Mouse (Mus musculus) kidney, adult 2 months (tissue): Measurements from ENCODE around the gene Adamts3. TPM values are rescaled to one million over a fixed set of nuclear protein-coding genes. Genes with fewer than 3 reads are reported as not detected.
A peak's percentile ranks its signal among the peaks of the same experiment; 100 is the strongest.

Experiments used
- DNase-seq: peaks from one replicate; pipeline ENCODE4 v3.0.0; 2021
- H3K27ac ChIP-seq: fragments of 200-500 bp; 2 replicates; pipeline ENCODE4 v1.5.1; 2012; ENCODE audit warnings: low read depth, low read length, control low read depth, inconsistent platforms; ENCODE audit not compliant: insufficient read depth
- H3K27me3 ChIP-seq: fragments of 200-500 bp; replicated peaks from 2 replicates; pipeline ENCODE4 v1.6.1; 2012; ENCODE audit warnings: mild to moderate bottlenecking, moderate library complexity, low read length, inconsistent platforms; ENCODE audit not compliant: control insufficient read depth, insufficient read depth
- H3K36me3 ChIP-seq: fragments of 200-500 bp; 2 replicates; pipeline ENCODE4 v1.6.1; 2012; ENCODE audit warnings: mild to moderate bottlenecking, moderate library complexity, low read length, inconsistent platforms; ENCODE audit not compliant: control insufficient read depth, insufficient read depth
- H3K4me1 ChIP-seq: fragments of 200-500 bp; 2 replicates; pipeline ENCODE4 v1.6.1; 2011; ENCODE audit warnings: low read length; ENCODE audit not compliant: control insufficient read depth, insufficient read depth
- H3K4me3 ChIP-seq: fragments of 200-500 bp; 2 replicates; pipeline ENCODE4 v1.5.1; 2011; ENCODE audit warnings: mild to moderate bottlenecking, low read depth, low read length, control low read depth; ENCODE audit not compliant: insufficient read depth
- CTCF ChIP-seq: fragments of 200-500 bp; conservative IDR thresholded peaks from 2 replicates; pipeline ENCODE4 v1.5.1; 2011; ENCODE audit warnings: low read depth, mild to moderate bottlenecking, control low read depth, low read length, moderate library complexity, mixed read lengths; ENCODE audit not compliant: insufficient read depth, insufficient read length
- POLR2A ChIP-seq: fragments of 200-500 bp; IDR thresholded peaks from one replicate; pipeline ENCODE4 v1.6.1; 2011; ENCODE audit warnings: low read depth, low read length, control low read depth
- WGBS: fragments of 180-500 bp; shearing (Covaris S2); methylation state at CpG from one replicate; pipeline ENCODE4 v1.1.7; 2018; 5-methylcytosine and 5-hydroxymethylcytosine counted together
- polyA plus RNA-seq: library from polyadenylated mRNA; depleted of rRNA; stranded (reverse); fragments of >200 nt; gene quantifications from 2 replicates; pipeline ENCODE4 v1.2.3, GENCODE M21; 2012

Adamts3 gene
- polyA plus RNA-seq, 1 experiment = 0.39 TPM

DNA sequence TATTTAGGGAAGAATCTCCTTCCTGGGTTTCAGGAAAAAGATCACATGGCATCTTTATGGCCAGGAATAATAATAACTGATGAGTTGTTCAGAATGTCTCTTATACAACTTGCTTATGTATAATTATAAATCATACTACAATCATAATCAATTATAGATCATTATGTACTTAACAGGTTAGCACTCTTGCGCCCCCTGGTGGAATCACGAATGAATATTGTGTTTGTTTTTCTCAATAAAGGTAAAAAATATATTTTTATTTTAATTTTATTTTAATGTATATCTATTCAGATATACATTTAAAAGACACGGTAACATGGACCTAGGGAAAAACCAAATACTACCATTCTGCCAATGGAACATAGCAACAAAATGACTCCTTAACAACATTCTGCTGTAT is 63.6 kb downstream of the Adamts3 start:
- Histone ChIP-seq H3K4me3 (no peak overlapping the region), H3K27ac (no peak overlapping the region), H3K27me3 (no peaks in the 10 kb centered on the region), H3K36me3 (no peaks in the 10 kb centered on the region), H3K4me1 (no peaks in the 10 kb centered on the region)
- WGBS = 23% methylated on average over 3 of the region's 3 CpGs
- TF ChIP-seq POLR2A (no peak), CTCF (no peak)
- peak; percentile 13 for DNase-seq

- TF ChIP-seq POLR2A (no peak), CTCF (no peak)
- 75% methylated on average over 6 of the region's 6 CpGs for WGBS
- Histone ChIP-seq H3K36me3 (no peaks in the 10 kb centered on the region), H3K27me3 (no peaks in the 10 kb centered on the region), H3K4me3 (no peak overlapping the region), H3K27ac (no peak overlapping the region), H3K4me1 (no peaks in the 10 kb centered on the region)
- DNase-seq = no peak
Measured at GRCm38 (mm10) chr5:89816610-89817009, 66.5 kb downstream of the Adamts3 start.

- Histone ChIP-seq H3K4me1 (no peaks in the 10 kb centered on the region), H3K27me3 (no peaks in the 10 kb centered on the region), H3K36me3 (no peaks in the 10 kb centered on the region), H3K27ac (no peak overlapping the region), H3K4me3 (no peak overlapping the region)
- WGBS = 92% methylated on average over 3 of the region's 3 CpGs
- no peak for DNase-seq
- no peak for TF ChIP-seq POLR2A
- TF ChIP-seq CTCF = no peak
Measured at GRCm38 (mm10) chr5:89814552-89814951, 68.6 kb downstream of the Adamts3 start.

- WGBS = 83% methylated on average over 5 of the region's 5 CpGs
- TF ChIP-seq POLR2A = no peak
- no peak for TF ChIP-seq CTCF
- Histone ChIP-seq H3K36me3 (no peaks in the 10 kb centered on the region), H3K27ac (no peak overlapping the region), H3K27me3 (no peaks in the 10 kb centered on the region), H3K4me3 (no peak overlapping the region), H3K4me1 (no peaks in the 10 kb centered on the region)
- no peak for DNase-seq
Measured at GRCm38 (mm10) chr5:89800181-89800816, 82.8 kb downstream of the Adamts3 start.

- Histone ChIP-seq H3K36me3 (no peaks in the 10 kb centered on the region), H3K4me3 (no peak overlapping the region), H3K27me3 (no peaks in the 10 kb centered on the region), H3K4me1 (no peaks in the 10 kb centered on the region), H3K27ac (no peak overlapping the region)
- WGBS = 88% methylated on average over 3 of the region's 3 CpGs
- DNase-seq = no peak
- TF ChIP-seq CTCF (no peak), POLR2A (no peak)
Measured at GRCm38 (mm10) chr5:89793706-89794105, 89.4 kb downstream of the Adamts3 start.

DNA sequence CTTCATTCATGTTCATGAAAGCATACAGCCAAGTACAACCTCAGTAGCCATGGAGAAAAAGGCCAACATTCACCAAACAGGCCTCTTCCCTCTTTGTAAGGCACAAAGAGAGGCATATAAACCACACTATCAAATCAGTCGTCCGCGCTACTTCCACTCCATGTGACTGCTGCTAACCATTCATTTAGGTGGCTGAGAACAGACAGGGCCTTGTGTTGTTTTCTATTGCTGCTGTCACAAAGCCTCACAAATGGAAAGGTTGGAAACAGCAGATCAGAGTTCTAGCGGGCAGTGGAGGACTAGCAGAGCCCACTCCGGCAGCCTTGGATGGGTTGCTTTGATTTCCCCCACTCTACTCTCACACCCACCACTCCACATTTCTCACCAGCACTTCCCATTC is 98.5 kb downstream of the Adamts3 start:
- Histone ChIP-seq H3K27me3 (no peaks in the 10 kb centered on the region), H3K4me1 (no peaks in the 10 kb centered on the region), H3K36me3 (no peaks in the 10 kb centered on the region), H3K27ac (no peak overlapping the region), H3K4me3 (no peak overlapping the region)
- no peak for TF ChIP-seq CTCF
- no peak for TF ChIP-seq POLR2A
- DNase-seq = no peak
- 91% methylated on average over 5 of the region's 5 CpGs for WGBS

- no peak overlapping the region for H3K4me3 ChIP-seq
- no peak for DNase-seq
- H3K4me1 ChIP-seq = no peaks in the 10 kb centered on the region
- H3K27ac ChIP-seq = no peak overlapping the region
- TF ChIP-seq POLR2A (no peak), CTCF (no peak)
- 87% methylated on average over 2 of the region's 2 CpGs for WGBS
- H3K27me3 ChIP-seq = no peaks in the 10 kb centered on the region
- no peaks in the 10 kb centered on the region for H3K36me3 ChIP-seq
Measured at GRCm38 (mm10) chr5:89779823-89780222, 103.3 kb downstream of the Adamts3 start.
